Mouse (Mus musculus) ovary, postnatal 14 days (tissue): ENCODE measurements around the gene Olfr1094.

Experiments
- DNase-seq: peaks from one replicate; pipeline ENCODE4 v3.0.0; 2022; ENCODE audit warnings: low spot score

Olfr1094 gene

GRCm38 (mm10) chr2:86824363-86824762, at the start of gene Olfr1094:
TSS of gene Olfr1094 (plus strand) at chr2:86824663.
- no peak for DNase-seq

- no peak for DNase-seq
Observed at GRCm38 (mm10) chr2:86782179-86782578, 42.3 kb upstream of the Olfr1094 start, which contains the start of gene Olfr1093. TSS of gene Olfr1093 (plus strand) at chr2:86782479.

- no peak for DNase-seq
Observed at GRCm38 (mm10) chr2:86809918-86810317, 14.5 kb upstream of the Olfr1094 start, which contains the start of gene Olfr141. TSS of gene Olfr141 (minus strand) at chr2:86810018.

GRCm38 (mm10) chr2:86851596-86851995, 27.1 kb downstream of the Olfr1094 start, which contains the start of gene Olfr1095:
TSS of gene Olfr1095 (minus strand) at chr2:86851696.
- no peak for DNase-seq

GRCm38 (mm10) chr2:86874702-86875101, 50.2 kb downstream of the Olfr1094 start, which contains the start of gene Gm13723:
TSS of gene Gm13723 (minus strand) at chr2:86874802.
- no peak for DNase-seq
